Mouse (Mus musculus) effector memory CD4-positive, alpha-beta T cell, adult 7 months (primary cell): ENCODE results near the gene Gm48551. TPM values are rescaled to one million over a fixed set of nuclear protein-coding genes. Genes with fewer than 3 reads are reported as not detected.

Experiments used
- polyA plus RNA-seq: library from polyadenylated mRNA; unstranded; fragments of 100-300 nt; shearing (Covaris generic); gene quantifications from one replicate; pipeline ENCODE4 v1.2.1, GENCODE M21; 2017

Gm48551 gene
- 5.1 TPM for polyA plus RNA-seq

GRCm38 (mm10) chr10:81383802-81384604 lies at the start of gene Gm48551, which contains the start of gene Dohh:
Gene Gm48551 (plus strand): TSS chr10:81384466.
Gene Dohh (plus strand): TSS chr10:81384428.

GRCm38 (mm10) chr10:81342686-81343505 lies 41.4 kb upstream of the Gm48551 start, which contains the start of gene Gipc3:
Gene Gipc3 (minus strand): TSS chr10:81343266.

GRCm38 (mm10) chr10:81350351-81351063 lies 33.8 kb upstream of the Gm48551 start, which contains the start of gene Hmg20b:
Gene Hmg20b (minus strand): TSS chr10:81350480.

GRCm38 (mm10) chr10:81356991-81357844 lies 27.0 kb upstream of the Gm48551 start, which contains the start of gene Mfsd12:
Gene Mfsd12 (plus strand): TSS chr10:81357491.

GRCm38 (mm10) chr10:81365672-81366476 lies 18.4 kb upstream of the Gm48551 start, which contains the start of gene 4930404N11Rik:
Gene 4930404N11Rik (minus strand): TSS chr10:81365816.

GRCm38 (mm10) chr10:81377793-81378552 lies 6.3 kb upstream of the Gm48551 start, which contains the start of gene Fzr1:
Gene Fzr1 (minus strand): TSS chr10:81378516.

GRCm38 (mm10) chr10:81388505-81389055 lies 4.3 kb downstream of the Gm48551 start, which contains the start of gene Gm48552:
Gene Gm48552 (plus strand): TSS chr10:81389005.

GRCm38 (mm10) chr10:81392781-81393185 lies 8.5 kb downstream of the Gm48551 start, which contains the start of gene Smim24:
Gene Smim24 (plus strand): TSS chr10:81393051.

Other genes starting within 250 kb of the Gm48551 start
- gene Zbtb7a, start 249.2 kb upstream of the Gm48551 start, polyA plus RNA-seq, result 79.6 TPM
- 35.9 TPM for gene Pias4, start 216.5 kb upstream of the Gm48551 start, polyA plus RNA-seq
- gene Eef2, start 207.8 kb upstream of the Gm48551 start, polyA plus RNA-seq, result 829 TPM
- gene Dapk3, start 201.5 kb upstream of the Gm48551 start, polyA plus RNA-seq, result 82.9 TPM
- gene 4930442H23Rik, start 200.6 kb upstream of the Gm48551 start, polyA plus RNA-seq, result 0.32 TPM
- 0.76 TPM for gene Nmrk2, start 182.4 kb upstream of the Gm48551 start, polyA plus RNA-seq
- 3.1 TPM for gene Atcay, start 153.6 kb upstream of the Gm48551 start, polyA plus RNA-seq
- gene Zfr2, start 151.3 kb upstream of the Gm48551 start, polyA plus RNA-seq, result 4.9 TPM
- gene Matk, start 131.5 kb upstream of the Gm48551 start, polyA plus RNA-seq, result 20.1 TPM
- 136 TPM for gene Mrpl54, start 117.5 kb upstream of the Gm48551 start, polyA plus RNA-seq
- 37.0 TPM for gene Apba3, start 117.5 kb upstream of the Gm48551 start, polyA plus RNA-seq
- 11.5 TPM for gene Tjp3, start 92.9 kb upstream of the Gm48551 start, polyA plus RNA-seq
- gene Pip5k1c, start 91.5 kb upstream of the Gm48551 start, polyA plus RNA-seq, result 88.8 TPM
- 42.7 TPM for gene Cactin, start 63.4 kb upstream of the Gm48551 start, polyA plus RNA-seq
- 15.1 TPM for gene Tbxa2r, start 55.7 kb upstream of the Gm48551 start, polyA plus RNA-seq
- not detected for gene Gipc3, start 41.2 kb upstream of the Gm48551 start, polyA plus RNA-seq
- gene Hmg20b, start 34.0 kb upstream of the Gm48551 start, polyA plus RNA-seq, result 28.3 TPM
- gene Mfsd12, start 27.0 kb upstream of the Gm48551 start, polyA plus RNA-seq, result 1.8 TPM
- 0.84 TPM for gene 4930404N11Rik, start 18.6 kb upstream of the Gm48551 start, polyA plus RNA-seq
- gene Fzr1, start 6.0 kb upstream of the Gm48551 start, polyA plus RNA-seq, result 49.3 TPM
- gene Dohh, start within 50 bp of the Gm48551 start, polyA plus RNA-seq, result 49.7 TPM
- not detected for gene Gm48552, start 4.5 kb downstream of the Gm48551 start, polyA plus RNA-seq
- gene Smim24, start 8.6 kb downstream of the Gm48551 start, polyA plus RNA-seq, result 1.4 TPM
- gene Nfic, start 71.2 kb downstream of the Gm48551 start, polyA plus RNA-seq, result 13.3 TPM
- not detected for gene Celf5, start 98.2 kb downstream of the Gm48551 start, polyA plus RNA-seq
- gene Ncln, start 111.9 kb downstream of the Gm48551 start, polyA plus RNA-seq, result 110 TPM
- 65.6 TPM for gene S1pr4, start 115.7 kb downstream of the Gm48551 start, polyA plus RNA-seq
- gene Gna15, start 139.8 kb downstream of the Gm48551 start, polyA plus RNA-seq, result 122 TPM
- gene Gna11, start 160.7 kb downstream of the Gm48551 start, polyA plus RNA-seq, result 11.6 TPM
- gene Aes, start 175.0 kb downstream of the Gm48551 start, polyA plus RNA-seq, result 883 TPM
- 1.2 TPM for gene Tle2, start 190.1 kb downstream of the Gm48551 start, polyA plus RNA-seq
- not detected for gene Tle6, start 216.6 kb downstream of the Gm48551 start, polyA plus RNA-seq
- 1.2 TPM for gene BC025920, start 221.8 kb downstream of the Gm48551 start, polyA plus RNA-seq
- gene Sirt6, start 243.3 kb downstream of the Gm48551 start, polyA plus RNA-seq, result 8.4 TPM
- gene Ankrd24, start 244.1 kb downstream of the Gm48551 start, polyA plus RNA-seq, result 3.2 TPM